ENCODE assay signal across 10 mouse cellular contexts in genomic region chr2:156307261-156307660, GRCm38 (mm10). TPM values are rescaled to one million over a fixed set of nuclear protein-coding genes. Genes with fewer than 3 reads are reported as not detected.
A peak's percentile ranks its signal among the peaks of the same experiment; 100 is the strongest.
DNase-seq lines count a peak whose midpoint lies in the region; ATAC-seq and TF ChIP-seq lines count a peak whose summit lies in the region.
"Had no signal": no experiment of that assay in that cellular context is flagged by ENCODE, and none has a peak within 500 bp of the region (broad histone marks: within the 10 kb centered on the region; RNA-seq: fewer than 3 reads in every experiment).

No protein-coding gene starts in this region.

- peak; percentile 62 for TF ChIP-seq CTCF in layer of hippocampus, adult 2 months (conservative IDR thresholded peaks at IDR 0.05)
- TF ChIP-seq CTCF in Patski (IDR thresholded peaks at IDR 0.05) = peak; percentile 54
- TF ChIP-seq CTCF in liver, postnatal 0 days (IDR thresholded peaks at IDR 0.05; ENCODE audit: low read depth) = peak; percentile 55

- POLR2A ChIA-PET in Patski (lab: Charles Lee) = interaction anchor here (0.6 kb wide), 1 partner anchor 94 kb away, joined by 4 read pairs; no protein-coding TSS in a partner anchor

- H3K9me3 ChIP-seq in liver, postnatal 0 days (ENCODE audit: low read length) = no peaks in the 10 kb centered on the region
- H3K9me3 ChIP-seq: liver, embryonic 15.5 days; stomach, embryonic 15.5 days had no signal

- no peak overlapping the region for H3K4me2 ChIP-seq in liver, postnatal 0 days (ENCODE audit: low read depth, low read length)
- H3K4me2 ChIP-seq: liver, embryonic 15.5 days; stomach, embryonic 15.5 days had no signal

- in situ Hi-C loops in Patski (cut with MboI; ENCODE audit: low pct_unique_long_range_greater_than_20kb) = no loop called here

- H3K4me1 ChIP-seq in liver, postnatal 0 days (ENCODE audit: insufficient read depth) = peaks cover 4% of the 10 kb centered on the region; the same call in 1 of the 2 replicates

- no peak overlapping the region for H3K4me3 ChIP-seq in layer of hippocampus, adult 2 months
- no peak overlapping the region for H3K4me3 ChIP-seq in liver, postnatal 0 days (ENCODE audit: low read depth, low read length)
- H3K4me3 ChIP-seq: liver, embryonic 15.5 days; stomach, embryonic 15.5 days had no signal

- CTCF ChIA-PET in Patski (lab: Charles Lee) = interaction anchor here (2.1 to 3.2 kb wide), 2 partner anchors 12 to 29 kb away, joined by 5 to 11 read pairs; no protein-coding TSS in a partner anchor

- intact Hi-C loops in left cerebral cortex, postnatal 36 days (cut with DNase I) = no loop called here

- 64% methylated on average over 5 of the region's 5 CpGs for WGBS in liver, postnatal 0 days (ENCODE audit: insufficient replicate concordance)

- no peak for TF ChIP-seq EP300 in liver, postnatal 0 days (IDR thresholded peaks at IDR 0.05; ENCODE audit: low read depth)

- no peak for ATAC-seq in Patski
- no peak for ATAC-seq in liver, postnatal 0 days

- no peak overlapping the region for H3K27ac ChIP-seq in layer of hippocampus, adult 2 months
- H3K27ac ChIP-seq in liver, postnatal 0 days (ENCODE audit: low read depth) = no peak overlapping the region
- H3K27ac ChIP-seq: liver, embryonic 15.5 days; stomach, embryonic 15.5 days had no signal

- peak; percentile 22 for DNase-seq in adrenal gland, postnatal 10 days
- no peak for DNase-seq in adrenal gland, adult 8-10 months
- no peak for DNase-seq in layer of hippocampus, adult 2 months (ENCODE audit: low spot score in 2 of 2)
- no peak for DNase-seq in layer of hippocampus, adult 8-10 months (ENCODE audit: low spot score in 2 of 2)
- DNase-seq in Patski (ENCODE audit: low read depth, low spot score) = no peak
- DNase-seq in liver, postnatal 0 days = no peak
- DNase-seq in ovary, postnatal 10 days (ENCODE audit: low spot score) = no peak
- no peak for DNase-seq in left cerebral cortex, postnatal 36 days (ENCODE audit: low spot score in 2 of 2)

- peaks cover 13% of the 10 kb centered on the region for H3K36me3 ChIP-seq in liver, postnatal 0 days (replicated peaks; ENCODE audit: insufficient read depth, low read length)

- no peaks in the 10 kb centered on the region for H3K27me3 ChIP-seq in Patski
- no peaks in the 10 kb centered on the region for H3K27me3 ChIP-seq in liver, postnatal 0 days (ENCODE audit: insufficient read depth, low read length)
- H3K27me3 ChIP-seq: liver, embryonic 15.5 days; stomach, embryonic 15.5 days had no signal

- no peak overlapping the region for H3K9ac ChIP-seq in liver, postnatal 0 days (replicated peaks)
- H3K9ac ChIP-seq: liver, embryonic 15.5 days; stomach, embryonic 15.5 days had no signal

RNA-seq across cellular contexts. Expression of gene Cnbd2, which starts 4.8 kb away (rescaled TPM):
- total RNA-seq in adrenal gland, postnatal 10 days (2021) = 1 to 10 TPM; 1.5 to 2.0 TPM
- 1 to 10 TPM; 2.4 to 5.1 (median 3.2) TPM for total RNA-seq in adrenal gland, adult 8-10 months (2022)
- total RNA-seq in layer of hippocampus, adult 2 months (2021) = 1 to 10 TPM; 5.1 to 5.4 TPM
- 1 to 10 TPM; 4.8 to 7.1 (median 6.8) TPM for total RNA-seq in layer of hippocampus, adult 8-10 months (2022)
- polyA plus RNA-seq in Patski (2021) = 4.8 TPM
- 3.5 and 4.0 TPM in 2 replicates for polyA plus RNA-seq in liver, postnatal 0 days (2015; fragmentation: Nextera tagmentation; extraction: Ambion mirVana)
- total RNA-seq in left cerebral cortex, postnatal 36 days (2021) = 1 to 10 TPM; 4.9 to 7.2 TPM

RNA-seq across cellular contexts. Expression of gene Scand1, which starts 5.2 kb away (rescaled TPM):
- total RNA-seq in adrenal gland, postnatal 10 days (2021) = 10 to 100 TPM; 96.3 to 98.8 TPM
- 100 to 1,000 TPM in 3 of 4 experiments, 10 to 100 TPM in 1; 98.3 to 137 (median 105) TPM for total RNA-seq in adrenal gland, adult 8-10 months (2022)
- total RNA-seq in layer of hippocampus, adult 2 months (2021) = 10 to 100 TPM; 86.5 to 97.6 TPM
- 10 to 100 TPM; 59.9 to 80.3 (median 72.3) TPM for total RNA-seq in layer of hippocampus, adult 8-10 months (2022)
- polyA plus RNA-seq in Patski (2021) = 98.7 TPM
- 56.7 and 70.2 TPM in 2 replicates for polyA plus RNA-seq in liver, postnatal 0 days (2015; fragmentation: Nextera tagmentation; extraction: Ambion mirVana)
- 100 to 1,000 TPM in 1 of 2 experiments, 10 to 100 TPM in 1; 86.2 to 105 TPM for total RNA-seq in left cerebral cortex, postnatal 36 days (2021)
